Mouse (Mus musculus) hindbrain, embryonic 11.5 days (tissue): ENCODE measurements around the gene Ufc1. TPM values are rescaled to one million over a fixed set of nuclear protein-coding genes. Genes with fewer than 3 reads are reported as not detected.

ENCODE experiments used
- ATAC-seq: fragments of 200-750 bp; cut with Nextera tagmentation; 2 replicates; pipeline ENCODE4 v1.8.0; 2017; ENCODE audit warnings: mild to moderate bottlenecking, moderate TSS enrichment, moderate library complexity; ENCODE audit not compliant: low FRiP score
- DNase-seq: peaks from one replicate; pipeline ENCODE4 v3.0.0-alpha.2; 2015; ENCODE audit warnings: low spot score
- H3K27ac ChIP-seq: fragments of 300-500 bp; sonication (generic); 2 replicates; pipeline ENCODE4 v1.5.1; 2014; ENCODE audit warnings: mild to moderate bottlenecking, low read depth, low read length
- H3K27me3 ChIP-seq: fragments of 300-500 bp; sonication (generic); 2 replicates; pipeline ENCODE4 v1.6.1; 2014; ENCODE audit warnings: mild to moderate bottlenecking, low read length, moderate library complexity, mixed read lengths; ENCODE audit not compliant: control insufficient read depth, insufficient read depth
- H3K36me3 ChIP-seq: fragments of 300-500 bp; sonication (generic); 2 replicates; pipeline ENCODE4 v1.6.1; 2014; ENCODE audit warnings: mild to moderate bottlenecking, low read length, moderate library complexity, mixed read lengths; ENCODE audit not compliant: control insufficient read depth, insufficient read depth
- H3K4me1 ChIP-seq: fragments of 300-500 bp; sonication (generic); replicated peaks from 2 replicates; pipeline ENCODE4 v1.6.1; 2014; ENCODE audit warnings: low read length, mixed read lengths; ENCODE audit not compliant: control insufficient read depth, insufficient read depth
- H3K4me2 ChIP-seq: fragments of 300-500 bp; sonication (generic); replicated peaks from 2 replicates; pipeline ENCODE4 v1.6.1; 2014; ENCODE audit warnings: mild to moderate bottlenecking, low read depth, low read length
- H3K4me3 ChIP-seq: fragments of 300-500 bp; sonication (generic); 2 replicates; pipeline ENCODE4 v1.5.1; 2014; ENCODE audit warnings: low read depth, low read length
- H3K9ac ChIP-seq: fragments of 300-500 bp; sonication (generic); 2 replicates; pipeline ENCODE4 v1.6.1; 2014; ENCODE audit warnings: low read depth, low read length
- H3K9me3 ChIP-seq: fragments of 300-500 bp; sonication (generic); 2 replicates; pipeline ENCODE4 v1.6.1; 2016; ENCODE audit warnings: low read length; ENCODE audit not compliant: control insufficient read depth
- WGBS: fragments of 180-500 bp; shearing (Covaris S2); extraction: QIAGEN DNeasy Blood & Tissue Kit; methylation state at CpG from one replicate; pipeline ENCODE4 v1.1.7; 2014; 5-methylcytosine and 5-hydroxymethylcytosine counted together
- polyA plus RNA-seq: library from polyadenylated mRNA; unstranded; fragments of >200 nt; fragmentation: Nextera tagmentation; extraction: Ambion mirVana; gene quantifications from 2 replicates; pipeline ENCODE4 v1.2.1, GENCODE M21; 2014

The Ufc1 gene
- polyA plus RNA-seq: 108 and 114 TPM in 2 replicates

DNA sequence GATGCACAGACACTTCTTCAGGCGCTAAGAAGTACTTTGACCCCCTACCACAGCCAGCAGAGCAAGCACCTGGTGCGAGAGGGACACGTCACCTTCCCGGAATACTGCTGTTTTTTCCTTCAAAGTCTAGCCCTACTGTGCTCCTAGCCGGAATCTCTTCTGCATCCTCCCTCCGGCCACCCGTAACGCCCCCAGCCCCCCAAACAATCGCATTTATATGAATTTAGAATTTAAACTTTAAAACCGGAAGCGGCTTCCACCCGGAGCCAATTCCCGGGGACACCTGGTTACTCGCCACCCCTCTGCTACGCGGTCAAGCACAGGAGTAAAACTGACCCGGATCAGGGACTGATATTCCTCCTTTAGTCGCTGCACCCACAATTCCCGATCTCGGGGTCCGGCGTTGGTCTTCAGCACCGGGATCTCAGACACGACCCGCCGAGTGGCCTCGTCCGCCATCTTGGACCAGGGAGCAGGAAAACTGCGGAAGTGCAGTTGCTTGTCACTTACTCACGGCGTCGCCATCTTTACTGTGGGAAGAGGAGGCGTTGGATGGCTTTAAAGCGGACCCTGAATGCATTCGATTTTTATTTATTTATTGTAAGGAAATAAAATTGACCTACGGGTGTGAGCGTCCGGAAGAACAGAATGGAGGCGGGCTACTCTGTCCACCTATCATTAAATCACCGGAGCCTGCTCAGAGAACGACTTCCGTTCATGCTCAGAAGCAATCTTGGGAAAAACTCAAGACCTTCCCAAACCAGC is at the start of gene Ufc1:
Ufc1 (minus strand) TSS at position 727 of the 765 bp plus-strand sequence.
- no peaks in the 10 kb centered on the region for H3K9me3 ChIP-seq
- H3K36me3 ChIP-seq: no peaks in the 10 kb centered on the region
- WGBS: 1% methylated on average over 42 of the region's 42 CpGs

DNA sequence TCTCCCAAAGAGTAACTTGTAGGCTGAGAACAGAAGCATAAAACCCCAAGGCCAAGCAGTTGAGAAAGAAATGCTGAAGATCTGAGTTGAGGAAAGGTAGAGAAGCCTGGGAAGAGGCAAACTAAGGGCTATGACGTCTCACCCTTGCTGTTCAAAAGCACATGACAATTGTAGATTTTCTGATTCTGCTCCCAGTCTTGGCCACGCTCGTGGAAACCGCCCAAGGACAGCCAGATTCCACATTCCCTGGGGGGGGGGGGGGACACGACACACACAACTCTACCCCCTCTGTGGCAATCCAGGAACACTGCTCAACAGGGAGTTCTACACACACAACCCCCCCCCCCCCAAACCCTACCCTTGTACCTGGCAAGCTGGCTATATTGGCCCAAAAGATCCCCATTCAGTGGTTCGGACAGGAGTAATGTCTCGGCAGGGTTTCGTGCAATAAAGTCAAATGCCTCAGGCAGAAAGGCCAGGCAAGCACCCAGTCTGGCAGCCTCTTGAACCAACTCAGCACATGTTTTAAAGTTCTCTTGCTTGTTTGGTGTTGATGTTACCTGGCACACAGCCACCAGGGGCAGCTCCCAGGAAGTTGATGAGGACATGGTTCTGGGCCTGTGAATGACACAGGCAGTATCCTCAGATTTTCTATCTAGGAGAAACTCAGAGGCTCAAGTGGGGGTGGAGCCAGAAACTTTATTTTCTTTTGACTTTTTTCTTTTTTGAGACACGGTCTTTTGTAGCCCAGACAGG is 49.3 kb upstream of the Ufc1 start:
- Histone ChIP-seq H3K4me2 (no peak overlapping the region), H3K9ac (no peak overlapping the region), H3K4me3 (no peak overlapping the region), H3K9me3 (no peaks in the 10 kb centered on the region), H3K4me1 (no peaks in the 10 kb centered on the region; the same call in 1 of the 2 replicates), H3K27ac (no peak overlapping the region), H3K27me3 (no peaks in the 10 kb centered on the region), H3K36me3 (no peaks in the 10 kb centered on the region)
- WGBS: 92% methylated on average over 8 of the region's 9 CpGs
- ATAC-seq: no peak
- peak; percentile 13 for DNase-seq

More for the DNA sequence above, at the start of gene Ufc1:
- H3K27ac ChIP-seq: peak within 1 kb of the TSS; percentile 89
- 0 out of 2 replicates have a peak, but pooled peaks cover 3% of the 10 kb centered on the region for H3K4me1 ChIP-seq
- peaks cover 6% of the 10 kb centered on the region for H3K27me3 ChIP-seq
- ATAC-seq (peak; percentile 87), DNase-seq (peak; percentile 85)
- H3K9ac ChIP-seq: peak within 1 kb of the TSS; percentile 81
- H3K4me2 ChIP-seq: peak within 1 kb of the TSS; percentile 65
- H3K4me3 ChIP-seq: peak within 1 kb of the TSS; percentile 48

DNA sequence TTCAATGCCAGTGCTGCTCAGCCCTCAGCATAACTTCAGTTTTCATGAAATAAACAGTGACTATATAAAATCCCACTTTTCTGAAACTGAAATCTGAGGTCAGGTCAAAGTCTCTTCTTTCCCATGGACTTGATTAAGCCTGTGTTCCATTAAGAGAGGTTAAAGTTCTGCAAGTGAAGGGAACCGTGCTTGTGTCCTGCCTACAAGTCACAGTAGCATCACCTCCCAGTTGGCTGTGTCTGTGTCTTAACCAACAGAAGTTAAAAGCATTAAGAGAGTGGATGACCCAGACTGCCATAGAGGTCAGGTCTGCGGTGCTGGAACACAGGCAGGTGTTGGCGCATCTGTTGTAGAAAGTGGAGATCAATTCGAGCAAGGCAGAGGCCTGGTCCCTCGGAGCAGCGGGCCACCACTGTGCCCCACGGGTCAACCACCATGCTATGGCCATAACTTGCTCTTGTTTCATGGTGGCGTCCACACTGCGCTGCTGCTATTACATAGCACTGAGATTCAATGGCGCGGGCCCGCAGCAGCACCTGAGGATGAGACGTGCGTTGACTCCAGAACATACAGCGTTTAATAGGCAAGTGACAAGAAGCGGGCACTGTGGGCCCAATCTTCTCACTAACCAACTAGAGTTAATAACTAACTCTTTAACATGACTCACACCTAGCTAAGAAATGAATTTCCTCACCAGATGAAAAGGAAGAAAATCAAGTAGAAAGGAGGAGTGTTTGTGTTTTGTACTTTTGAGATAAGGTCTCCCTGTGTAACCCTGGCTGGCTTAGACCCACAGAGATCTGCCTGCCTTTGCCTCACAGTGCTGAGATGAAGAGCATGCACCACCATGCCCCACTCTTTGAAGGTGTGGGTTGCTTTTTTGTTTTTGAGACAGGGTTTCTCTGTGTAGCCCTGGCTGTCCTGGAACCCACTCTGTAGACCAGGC is 47.7 kb upstream of the Ufc1 start:
- ATAC-seq (no peak), DNase-seq (no peak)
- Histone ChIP-seq H3K9me3 (no peaks in the 10 kb centered on the region), H3K4me3 (no peak overlapping the region), H3K27me3 (no peaks in the 10 kb centered on the region), H3K4me1 (no peaks in the 10 kb centered on the region; the same call in 1 of the 2 replicates), H3K36me3 (0 out of 2 replicates have a peak, but pooled peaks cover 3% of the 10 kb centered on the region), H3K4me2 (no peak overlapping the region), H3K9ac (no peak overlapping the region), H3K27ac (no peak overlapping the region)
- WGBS: 93% methylated on average over 16 of the region's 16 CpGs

DNA sequence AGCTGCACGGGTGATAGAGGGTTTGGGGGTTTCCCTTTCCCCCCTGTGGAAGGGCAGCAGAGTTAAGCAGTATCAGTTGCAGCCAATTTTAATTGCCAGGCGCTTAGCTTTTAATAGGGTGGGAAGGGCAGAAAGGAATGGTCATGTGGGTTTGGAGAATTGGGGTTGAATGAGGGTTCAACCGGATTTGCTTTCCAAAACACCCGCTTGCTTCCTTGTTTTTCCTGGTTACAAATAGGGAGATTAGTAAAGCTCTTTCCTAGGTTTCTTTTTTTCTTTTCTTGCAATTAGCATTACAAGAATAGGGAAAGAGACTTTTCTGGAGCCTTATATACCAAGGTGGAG is 35.4 kb upstream of the Ufc1 start:
- H3K36me3 ChIP-seq: no peaks in the 10 kb centered on the region
- WGBS: 2% methylated on average over 4 of the region's 4 CpGs
- no peak for ATAC-seq
- H3K27me3 ChIP-seq: no peaks in the 10 kb centered on the region
- H3K9me3 ChIP-seq: no peaks in the 10 kb centered on the region
- no peaks in the 10 kb centered on the region for H3K4me1 ChIP-seq
- peak overlapping the region; percentile 54 for H3K4me2 ChIP-seq
- peak overlapping the region; percentile 76 for H3K4me3 ChIP-seq
- H3K9ac ChIP-seq: peak overlapping the region; percentile 82
- DNase-seq: no peak
- H3K27ac ChIP-seq: peak overlapping the region; percentile 94

DNA sequence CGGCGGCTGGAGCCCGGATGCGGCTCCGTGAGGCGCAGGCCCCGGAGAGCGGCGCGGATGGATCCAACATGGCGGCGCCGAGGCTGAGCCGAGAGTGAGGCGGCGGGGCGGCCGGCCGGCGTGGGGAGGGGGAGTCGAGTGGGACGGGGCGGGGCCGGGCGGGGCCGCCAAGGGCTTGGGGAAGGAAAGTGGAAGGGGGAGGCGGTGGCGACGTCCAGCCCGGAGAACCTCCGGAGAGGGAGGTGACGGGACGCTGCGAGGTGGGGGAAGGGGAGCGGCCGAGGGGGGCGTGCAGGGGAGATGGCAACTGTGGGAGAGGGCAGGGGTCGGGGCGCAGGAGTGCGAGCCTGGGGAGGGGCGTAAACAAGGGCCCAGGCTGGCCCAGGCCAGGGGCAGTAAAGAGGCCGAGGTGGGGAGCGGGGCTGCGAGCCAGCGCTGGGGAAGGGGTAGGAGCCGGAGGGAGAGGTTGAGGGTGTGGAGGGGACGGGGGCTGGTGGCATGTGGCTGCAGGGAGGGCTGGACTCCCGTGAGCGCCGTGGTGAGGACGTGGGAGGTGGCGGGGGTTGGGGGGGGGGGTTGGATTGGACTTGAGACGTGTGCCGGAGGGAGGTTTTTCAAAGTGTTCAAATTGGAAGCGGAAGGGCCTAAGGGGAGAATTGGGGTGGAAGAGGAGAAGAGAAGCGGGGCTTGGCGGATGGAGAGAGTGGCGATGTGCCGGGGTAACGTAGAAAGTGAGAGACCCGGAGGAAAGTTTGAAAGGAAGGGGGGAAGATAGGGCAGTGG is 34.8 kb upstream of the Ufc1 start:
- ATAC-seq (peak; percentile 92), DNase-seq (peak; percentile 91)
- H3K27me3 ChIP-seq: no peaks in the 10 kb centered on the region
- H3K4me2 ChIP-seq: peak overlapping the region; percentile 54
- H3K9me3 ChIP-seq: no peaks in the 10 kb centered on the region
- H3K36me3 ChIP-seq: no peaks in the 10 kb centered on the region
- no peaks in the 10 kb centered on the region for H3K4me1 ChIP-seq
- H3K4me3 ChIP-seq: peak overlapping the region; percentile 76
- H3K9ac ChIP-seq: peak overlapping the region; percentile 82
- H3K27ac ChIP-seq: peak overlapping the region; percentile 94
- under 1% methylated on average over 40 of the region's 61 CpGs for WGBS

DNA sequence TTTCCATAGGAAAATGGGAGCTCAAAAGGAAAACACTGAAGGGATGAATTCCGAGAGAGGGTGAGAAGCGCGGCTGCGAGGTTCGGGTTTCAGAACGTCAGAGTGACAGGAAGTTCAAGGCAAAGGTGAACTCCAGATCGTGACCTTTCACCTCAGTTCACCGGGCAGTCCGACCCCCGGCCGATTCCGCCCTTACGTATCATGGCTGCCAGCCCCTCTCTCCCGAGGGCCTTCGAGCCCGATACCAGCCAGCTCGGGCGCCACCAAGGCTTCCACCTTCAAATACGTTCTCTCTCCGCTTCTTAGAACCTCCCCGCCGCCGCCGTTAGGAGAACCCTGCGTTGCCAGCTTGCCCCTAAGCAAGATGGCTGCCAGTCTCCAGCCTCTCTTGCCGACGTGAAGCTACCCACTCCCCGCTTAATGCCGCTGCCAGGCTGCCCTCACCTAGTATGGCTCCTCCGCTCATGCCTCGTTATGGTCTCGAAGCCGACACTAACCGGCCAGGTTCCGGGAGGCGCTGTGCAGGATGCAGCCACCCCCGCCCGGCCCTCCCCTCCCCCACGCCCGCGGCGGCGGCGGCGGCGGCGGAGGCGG is 34.1 kb upstream of the Ufc1 start, which contains the start of gene Dedd:
Dedd (plus strand) TSS at position 307 of the 594 bp plus-strand sequence.
- Histone ChIP-seq H3K36me3 (no peaks in the 10 kb centered on the region), H3K27me3 (no peaks in the 10 kb centered on the region), H3K4me1 (no peaks in the 10 kb centered on the region), H3K4me2 (peak within 1 kb of the TSS; percentile 79), H3K27ac (peak within 1 kb of the TSS; percentile 94), H3K9me3 (no peaks in the 10 kb centered on the region), H3K9ac (peak within 1 kb of the TSS; percentile 82), H3K4me3 (peak within 1 kb of the TSS; percentile 76)
- ATAC-seq (peak; percentile 94), DNase-seq (peak; percentile 90)
- WGBS: under 1% methylated on average over 47 of the region's 48 CpGs

DNA sequence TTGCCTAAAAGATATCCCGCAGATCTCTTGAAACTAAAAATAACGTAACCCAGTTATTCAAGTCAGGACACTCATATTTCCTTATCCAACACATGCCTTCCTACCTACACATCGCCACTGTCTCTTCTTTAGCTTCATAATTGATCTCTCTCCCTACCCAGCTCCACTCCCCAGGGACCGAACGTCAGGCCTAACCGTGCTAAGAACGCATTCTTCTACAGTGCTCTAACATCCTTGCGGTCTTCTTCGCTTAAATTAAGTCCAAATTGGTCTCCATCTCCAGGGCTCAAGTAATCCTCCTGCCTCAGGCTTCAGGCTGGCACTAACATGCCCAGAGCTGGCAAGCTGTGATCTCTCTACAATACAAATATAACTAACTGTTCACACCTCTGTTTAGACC is 33.4 kb upstream of the Ufc1 start:
- peak overlapping the region; percentile 94 for H3K27ac ChIP-seq
- no peaks in the 10 kb centered on the region for H3K9me3 ChIP-seq
- peak overlapping the region; percentile 76 for H3K4me3 ChIP-seq
- H3K9ac ChIP-seq: peak overlapping the region; percentile 82
- H3K4me1 ChIP-seq: no peaks in the 10 kb centered on the region
- H3K4me2 ChIP-seq: peak overlapping the region; percentile 79
- peak; percentile 48 for DNase-seq
- 42% methylated on average over 9 of the region's 9 CpGs for WGBS
- H3K36me3 ChIP-seq: no peaks in the 10 kb centered on the region
- H3K27me3 ChIP-seq: no peaks in the 10 kb centered on the region
- no peak for ATAC-seq
